Mouse (Mus musculus): Measurements from ENCODE around the gene Gm9913.

DNA sequence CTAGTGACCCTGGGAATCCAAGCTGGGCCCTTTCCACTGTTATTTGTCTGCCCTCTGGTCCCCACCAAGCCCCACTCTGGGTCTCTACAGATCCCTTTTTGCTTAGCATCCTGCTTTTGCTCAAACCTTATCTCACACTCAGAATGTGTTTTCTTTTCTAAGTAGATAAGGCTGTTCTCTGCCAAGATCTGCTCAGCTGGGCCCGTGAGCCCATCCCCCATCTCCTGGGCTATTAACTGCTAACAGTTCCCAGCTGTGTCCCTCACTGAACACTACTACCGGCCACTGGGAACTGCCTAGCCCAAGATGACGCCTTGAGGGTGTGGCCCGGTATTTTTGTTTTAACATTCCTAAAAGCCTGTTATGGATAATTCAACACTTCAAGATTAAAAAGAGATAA lies 11.7 kb downstream of the Gm9913 start:
- TF ChIP-seq CTCF (conservative IDR thresholded peaks at IDR 0.05; ENCODE audit: insufficient read depth, insufficient read length, low read depth, low read length) (no peak), POLR2A (IDR thresholded peaks at IDR 0.05; ENCODE audit: low read depth, low read length) (no peak)
